Mouse (Mus musculus): Measurements from ENCODE around the gene Dgki.

Gene Dgki

GRCm38 (mm10) chr6:37292068-37292467 is 7.9 kb downstream of the Dgki start:
- no peak for DNase-seq (ENCODE audit: extremely low spot score)

- DNase-seq (ENCODE audit: extremely low spot score): no peak
Observed at GRCm38 (mm10) chr6:37291171-37291570, 8.8 kb downstream of the Dgki start.

GRCm38 (mm10) chr6:37290691-37291090 is 9.3 kb downstream of the Dgki start:
- no peak for DNase-seq (ENCODE audit: extremely low spot score)

- no peak for DNase-seq (ENCODE audit: extremely low spot score)
Observed at GRCm38 (mm10) chr6:37286134-37286533, 13.8 kb downstream of the Dgki start.

- DNase-seq (ENCODE audit: extremely low spot score): no peak
Observed at GRCm38 (mm10) chr6:37284879-37285278, 15.1 kb downstream of the Dgki start.

- DNase-seq (ENCODE audit: extremely low spot score): no peak
Observed at GRCm38 (mm10) chr6:37283336-37283735, 16.6 kb downstream of the Dgki start.

- DNase-seq (ENCODE audit: extremely low spot score): no peak
Observed at GRCm38 (mm10) chr6:37282659-37283058, 17.3 kb downstream of the Dgki start.

- DNase-seq (ENCODE audit: extremely low spot score): no peak
Observed at GRCm38 (mm10) chr6:37276834-37277715, 22.9 kb downstream of the Dgki start.

- no peak for DNase-seq (ENCODE audit: extremely low spot score)
Observed at GRCm38 (mm10) chr6:37276181-37276580, 23.8 kb downstream of the Dgki start.

GRCm38 (mm10) chr6:37270905-37271591 is 28.9 kb downstream of the Dgki start:
- no peak for DNase-seq (ENCODE audit: extremely low spot score)

GRCm38 (mm10) chr6:37268589-37268988 is 31.4 kb downstream of the Dgki start:
- no peak for DNase-seq (ENCODE audit: extremely low spot score)

- no peak for DNase-seq (ENCODE audit: extremely low spot score)
Observed at GRCm38 (mm10) chr6:37267952-37268351, 32.0 kb downstream of the Dgki start.

- no peak for DNase-seq (ENCODE audit: extremely low spot score)
Observed at GRCm38 (mm10) chr6:37262486-37262885, 37.5 kb downstream of the Dgki start.

- no peak for DNase-seq (ENCODE audit: extremely low spot score)
Observed at GRCm38 (mm10) chr6:37261236-37261852, 38.6 kb downstream of the Dgki start.

- DNase-seq (ENCODE audit: extremely low spot score): no peak
Observed at GRCm38 (mm10) chr6:37258662-37259061, 41.3 kb downstream of the Dgki start.

GRCm38 (mm10) chr6:37254144-37254543 is 45.8 kb downstream of the Dgki start:
- peak; percentile 55 for DNase-seq (ENCODE audit: extremely low spot score)

- DNase-seq (ENCODE audit: extremely low spot score): no peak
Observed at GRCm38 (mm10) chr6:37252536-37252935, 47.4 kb downstream of the Dgki start.

- DNase-seq (ENCODE audit: extremely low spot score): no peak
Observed at GRCm38 (mm10) chr6:37250671-37251070, 49.3 kb downstream of the Dgki start.

GRCm38 (mm10) chr6:37245757-37246156 is 54.2 kb downstream of the Dgki start:
- DNase-seq (ENCODE audit: extremely low spot score): no peak

GRCm38 (mm10) chr6:37244074-37244473 is 55.9 kb downstream of the Dgki start:
- DNase-seq (ENCODE audit: extremely low spot score): no peak

GRCm38 (mm10) chr6:37242769-37243121 is 57.2 kb downstream of the Dgki start:
- DNase-seq (ENCODE audit: extremely low spot score): no peak

GRCm38 (mm10) chr6:37242100-37242768 is 57.8 kb downstream of the Dgki start:
- no peak for DNase-seq (ENCODE audit: extremely low spot score)
